Mouse (Mus musculus) neutrophil, adult 59 days (primary cell): ENCODE results near the gene Tex10. TPM values are rescaled to one million over a fixed set of nuclear protein-coding genes. Genes with fewer than 3 reads are reported as not detected.

ENCODE experiments used
- total RNA-seq, 2 experiments: library from RNA; stranded (reverse); gene quantifications; 1 replicate in 1 of 2; 2 replicates in 1 of 2; pipeline ENCODE4 v1.2.4; 2023

Tex10 gene
- total RNA-seq: 10 to 100 TPM; 29.0 to 33.3 TPM

DNA sequence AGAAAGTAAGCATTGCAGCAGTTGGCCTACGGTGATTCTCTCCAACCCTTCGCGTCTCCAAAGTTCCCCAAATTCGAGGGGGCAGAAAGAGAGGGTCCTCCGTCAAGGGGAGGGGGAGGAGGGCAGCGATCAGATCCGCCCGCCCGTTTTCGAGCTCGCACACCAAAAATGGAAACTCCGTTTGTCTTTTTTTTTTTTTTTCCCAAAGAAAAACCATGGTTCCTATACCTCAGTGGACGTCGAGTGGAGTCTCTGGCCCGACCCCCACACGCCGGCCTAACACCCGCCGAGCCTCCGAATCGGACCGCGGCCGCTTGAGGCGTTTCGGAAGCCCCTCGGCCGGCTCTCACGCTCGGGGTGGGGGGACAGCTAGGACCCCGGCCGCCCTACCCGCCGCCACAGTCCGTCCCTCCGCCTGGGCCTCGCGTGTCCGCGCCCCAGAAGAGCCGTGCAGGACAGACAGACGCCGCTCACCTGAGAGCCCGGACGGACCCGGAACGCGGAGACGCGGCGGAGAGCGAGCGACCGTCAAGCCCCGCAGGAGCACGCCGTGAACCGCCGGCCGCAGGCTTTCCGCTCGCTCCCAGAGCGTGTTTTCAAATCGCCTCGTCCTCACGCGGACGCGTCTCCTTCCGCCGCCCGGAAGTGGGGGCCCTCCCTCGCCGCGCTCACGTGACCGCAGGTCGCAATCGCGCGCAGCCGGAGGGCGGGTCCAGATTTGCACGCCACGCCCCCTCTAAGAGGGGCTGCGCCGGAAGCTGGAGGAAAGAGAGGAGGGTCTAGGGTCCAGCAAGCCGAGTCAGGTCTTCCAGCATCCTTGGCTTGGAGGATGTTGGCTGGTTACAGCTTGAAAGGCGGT lies at the start of gene Tex10:
Tex10 (minus strand) TSS at position 668 of the 859 bp plus-strand sequence.

Other genes with a start within 250 kb of the Tex10 start
- gene Erp44, start 193.9 kb downstream of the Tex10 start, total RNA-seq: 10 to 100 TPM; 29.6 to 39.4 TPM
- gene Invs, start 193.7 kb downstream of the Tex10 start, total RNA-seq: 1 to 10 TPM; 3.7 to 4.1 TPM
- 10 to 100 TPM; 22.4 to 23.2 TPM for gene Msantd3, start 66.5 kb upstream of the Tex10 start, total RNA-seq
- under 1 TPM; 0.38 to 0.44 TPM for gene Tmeff1, start 111.7 kb upstream of the Tex10 start, total RNA-seq
- not detected for gene Cavin4, start 190.1 kb upstream of the Tex10 start, total RNA-seq